Mouse (Mus musculus) kidney, postnatal 0 days (tissue): ENCODE data around the gene Rbm38. TPM values are rescaled to one million over a fixed set of nuclear protein-coding genes. Genes with fewer than 3 reads are reported as not detected.

ENCODE experiments used
- ATAC-seq: fragments of 200-750 bp; cut with Nextera tagmentation; replicated peaks from 2 replicates; pipeline ENCODE4 v1.8.0; 2017; ENCODE audit warnings: low read depth, moderate number of reproducible peaks, moderate TSS enrichment, moderate library complexity; ENCODE audit not compliant: low FRiP score
- DNase-seq: peaks from one replicate; pipeline ENCODE4 v3.0.0-alpha.2; 2016; ENCODE audit warnings: low spot score
- H3K27ac ChIP-seq: fragments of 300-500 bp; sonication (generic); 2 replicates; pipeline ENCODE4 v1.5.1; 2014; ENCODE audit warnings: mild to moderate bottlenecking
- H3K27me3 ChIP-seq: fragments of 300-500 bp; sonication (generic); 2 replicates; pipeline ENCODE4 v1.6.1; 2014; ENCODE audit warnings: low read length, mixed read lengths; ENCODE audit not compliant: insufficient read depth
- H3K36me3 ChIP-seq: fragments of 300-500 bp; sonication (generic); 2 replicates; pipeline ENCODE4 v1.6.1; 2014; ENCODE audit warnings: low read length, mixed read lengths; ENCODE audit not compliant: insufficient read depth
- H3K4me1 ChIP-seq: fragments of 300-500 bp; sonication (generic); replicated peaks from 2 replicates; pipeline ENCODE4 v1.6.1; 2014; ENCODE audit warnings: antibody characterized with exemption, low read length, mixed read lengths; ENCODE audit not compliant: insufficient read depth
- H3K4me2 ChIP-seq: fragments of 300-500 bp; sonication (generic); 2 replicates; pipeline ENCODE4 v1.6.1; 2014; ENCODE audit warnings: mild to moderate bottlenecking, low read length, moderate library complexity, mixed read lengths
- H3K4me3 ChIP-seq: fragments of 300-500 bp; sonication (generic); replicated peaks from 2 replicates; pipeline ENCODE4 v1.5.1; 2014; ENCODE audit warnings: low read depth, low read length
- H3K9ac ChIP-seq: fragments of 300-500 bp; sonication (generic); 2 replicates; pipeline ENCODE4 v1.6.1; 2014; ENCODE audit warnings: low read depth, low read length
- H3K9me3 ChIP-seq: fragments of 300-500 bp; sonication (generic); replicated peaks from 2 replicates; pipeline ENCODE4 v1.6.1; 2016; ENCODE audit warnings: low read length, inconsistent platforms, mixed read lengths
- CTCF ChIP-seq: IDR thresholded peaks from 2 replicates; pipeline ENCODE4 v1.5.1; 2016; ENCODE audit warnings: antibody characterized with exemption, low read depth, mild to moderate bottlenecking, moderate library complexity
- WGBS: fragments of 180-500 bp; shearing (Covaris S2); extraction: QIAGEN DNeasy Blood & Tissue Kit; methylation state at CpG from one replicate; pipeline ENCODE4 v1.1.7; 2014; 5-methylcytosine and 5-hydroxymethylcytosine counted together
- polyA plus RNA-seq: library from polyadenylated mRNA; unstranded; fragments of >200 nt; fragmentation: Nextera tagmentation; extraction: Ambion mirVana; gene quantifications from 2 replicates; pipeline ENCODE4 v1.2.1, GENCODE M21; 2015

The Rbm38 gene
- polyA plus RNA-seq, 1 experiment from 2014 or later = 20.9 TPM

DNA sequence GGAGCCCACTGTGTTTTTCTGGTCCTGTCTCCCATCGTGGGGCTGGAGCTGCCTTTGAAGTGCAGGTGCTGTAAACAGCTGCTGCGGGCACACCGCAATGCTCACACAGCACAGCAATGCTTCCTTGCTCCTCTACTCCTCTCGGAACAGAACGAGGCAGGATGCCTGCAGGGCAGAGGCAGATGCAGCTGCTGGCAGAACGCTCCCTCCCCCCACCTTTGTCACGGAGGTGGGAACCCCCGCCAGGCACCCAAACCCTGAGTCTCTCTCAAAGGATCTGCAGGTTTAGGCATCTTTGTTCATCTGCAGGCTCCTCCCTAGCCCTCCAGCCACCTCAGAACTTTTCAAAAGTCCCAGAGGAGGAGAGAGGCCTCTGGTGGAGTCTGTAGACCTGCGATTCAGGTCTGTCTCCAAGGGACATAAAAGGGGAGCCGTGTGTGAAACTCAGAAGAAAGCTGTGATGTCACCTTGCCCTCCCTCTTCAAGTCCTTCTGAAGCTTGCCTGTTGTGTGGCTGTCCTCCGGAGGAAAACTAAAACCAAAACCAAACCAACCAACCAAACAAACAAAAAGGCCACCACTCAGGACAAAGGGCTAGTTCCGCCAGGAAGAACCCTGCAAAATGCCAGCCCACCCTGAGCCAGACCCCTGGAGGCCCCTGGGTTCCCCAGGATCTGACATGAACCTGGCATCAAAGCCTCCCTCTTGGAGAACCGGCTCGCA, 42.7 kb upstream of the Rbm38 start, which contains the start of gene Spo11:
Gene Spo11 (plus strand): TSS at position 292 of the 722 bp plus-strand sequence.
- no peak for ATAC-seq
- peak within 1 kb of the TSS; percentile 18; the same call in 1 of the 2 replicates for H3K9ac ChIP-seq

DNA sequence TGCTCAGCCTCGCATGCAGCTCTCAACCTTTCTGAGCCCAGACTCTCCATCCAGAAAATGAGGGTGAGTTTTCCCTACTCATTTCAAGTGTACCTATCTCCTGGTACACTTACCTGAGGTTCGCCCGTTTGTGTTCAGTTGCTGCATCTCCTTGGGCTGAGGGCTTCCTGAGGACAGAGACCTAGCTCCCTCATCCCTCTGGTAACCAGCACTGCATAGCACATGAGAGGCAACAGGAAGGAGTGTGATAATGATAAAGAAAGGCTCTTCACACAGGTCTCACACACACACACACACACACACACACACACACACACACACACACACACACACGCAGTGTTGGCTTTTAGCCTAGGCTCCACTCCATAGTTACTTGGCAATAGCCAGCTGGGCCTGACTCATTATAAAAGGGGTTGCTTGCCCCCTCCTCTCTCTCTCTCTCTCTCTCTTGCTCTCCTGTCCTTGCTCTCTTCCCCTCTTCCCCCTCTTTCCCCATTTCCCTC, 42.1 kb upstream of the Rbm38 start:
- H3K4me2 ChIP-seq = no peak overlapping the region
- H3K9ac ChIP-seq = no peak overlapping the region
- H3K27me3 ChIP-seq = no peaks in the 10 kb centered on the region
- 64% methylated on average over 4 of the region's 4 CpGs for WGBS
- H3K27ac ChIP-seq = no peak overlapping the region
- TF ChIP-seq CTCF = no peak
- H3K4me3 ChIP-seq = no peak overlapping the region
- no peak for DNase-seq
- no peaks in the 10 kb centered on the region for H3K36me3 ChIP-seq
- no peaks in the 10 kb centered on the region for H3K9me3 ChIP-seq
- H3K4me1 ChIP-seq = 0 out of 2 replicates have a peak, but pooled peaks cover 6% of the 10 kb centered on the region
- no peak for ATAC-seq

More for the DNA sequence above, 42.7 kb upstream of the Rbm38 start, which contains the start of gene Spo11:
- no peak for DNase-seq
- H3K4me3 ChIP-seq = no peak within 1 kb of the TSS
- H3K9me3 ChIP-seq = no peaks in the 10 kb centered on the region
- TF ChIP-seq CTCF = no peak
- no peaks in the 10 kb centered on the region for H3K27me3 ChIP-seq
- H3K4me2 ChIP-seq = peak within 1 kb of the TSS; percentile 39
- peak within 1 kb of the TSS; percentile 20; the same call in 1 of the 2 replicates for H3K27ac ChIP-seq
- H3K4me1 ChIP-seq = 0 out of 2 replicates have a peak, but pooled peaks cover 6% of the 10 kb centered on the region
- H3K36me3 ChIP-seq = no peaks in the 10 kb centered on the region
- WGBS = 21% methylated on average over 14 of the region's 14 CpGs

DNA sequence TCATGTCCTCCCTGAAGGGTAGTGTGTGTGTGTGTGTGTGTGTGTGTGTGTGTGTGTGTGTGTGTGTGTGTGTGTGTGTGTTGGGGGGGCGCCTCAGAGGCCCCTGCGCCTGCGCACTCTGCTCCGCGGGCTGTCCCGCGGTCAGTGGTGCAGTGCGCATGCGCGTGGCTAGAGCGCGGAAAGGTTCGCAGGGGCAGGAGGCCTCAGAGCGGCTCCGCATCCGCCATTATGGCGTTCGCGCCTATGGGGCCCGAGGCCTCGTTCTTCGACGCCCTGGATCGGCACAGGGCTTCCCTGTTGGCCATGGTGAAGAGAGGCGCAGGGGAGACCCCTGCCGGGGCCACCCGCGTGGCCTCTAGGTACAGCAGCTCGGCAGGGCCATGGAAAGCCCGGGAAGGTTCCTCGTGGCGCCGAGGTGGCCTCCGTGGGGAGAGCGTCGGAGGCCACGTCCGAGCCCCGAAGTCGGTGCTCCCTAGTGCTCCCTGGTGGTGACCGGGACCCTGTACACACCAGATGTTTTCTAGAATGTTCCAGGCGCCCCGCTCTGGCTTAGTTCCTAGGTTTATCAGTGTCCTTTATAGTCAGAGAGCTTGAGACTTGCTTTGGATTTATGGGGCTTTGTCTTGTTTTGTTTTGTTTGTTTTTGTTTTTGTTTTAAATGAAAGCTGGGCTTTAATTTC, 40.5 kb upstream of the Rbm38 start:
- WGBS = 94% methylated on average over 43 of the region's 43 CpGs
- no peak overlapping the region for H3K9ac ChIP-seq
- H3K4me2 ChIP-seq = no peak overlapping the region
- no peaks in the 10 kb centered on the region for H3K36me3 ChIP-seq
- ATAC-seq (no peak), DNase-seq (no peak)
- H3K27me3 ChIP-seq = no peaks in the 10 kb centered on the region
- no peak overlapping the region for H3K27ac ChIP-seq
- no peaks in the 10 kb centered on the region for H3K9me3 ChIP-seq
- 0 out of 2 replicates have a peak, but pooled peaks cover 6% of the 10 kb centered on the region for H3K4me1 ChIP-seq
- no peak for TF ChIP-seq CTCF
- H3K4me3 ChIP-seq = no peak overlapping the region

DNA sequence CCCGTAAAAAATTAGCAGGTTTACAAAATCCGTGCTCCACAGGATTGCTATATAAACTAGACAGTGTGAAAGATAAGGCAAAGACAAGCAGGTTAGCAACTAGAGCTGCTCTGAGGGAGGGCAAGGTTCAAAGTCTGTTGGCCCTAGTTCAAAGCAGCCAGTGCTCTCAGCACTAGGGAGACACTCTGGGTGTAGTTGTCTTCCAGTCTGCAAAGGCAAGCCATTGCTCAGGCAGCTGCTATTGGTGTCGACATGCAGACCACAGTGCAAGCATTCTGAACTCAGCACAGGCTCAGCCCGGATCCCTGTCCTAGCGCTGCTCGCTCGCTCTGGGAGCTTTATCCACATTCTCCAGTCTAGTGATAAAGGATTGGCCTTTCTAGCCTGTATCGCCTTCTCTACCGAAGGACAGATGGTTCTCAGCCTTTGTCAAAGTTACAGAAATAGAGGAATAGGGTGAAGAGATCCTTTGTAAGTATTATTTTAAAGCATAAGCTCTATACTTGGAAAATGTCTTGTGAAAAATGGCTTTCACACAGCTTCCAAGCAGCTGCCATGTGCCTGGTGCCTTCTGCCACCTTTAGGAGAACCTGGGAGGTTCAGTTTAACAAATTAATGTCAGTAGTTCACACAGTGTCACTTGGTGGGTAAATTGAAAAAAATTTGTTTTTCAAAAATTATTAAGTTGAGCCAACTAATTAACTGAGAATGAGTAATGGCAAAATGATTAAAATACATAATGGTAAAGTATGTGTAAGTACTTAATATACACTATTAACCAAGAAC, 37.3 kb upstream of the Rbm38 start:
- Histone ChIP-seq H3K9ac (no peak overlapping the region), H3K4me2 (no peak overlapping the region), H3K4me1 (no peaks in the 10 kb centered on the region), H3K9me3 (no peaks in the 10 kb centered on the region), H3K27ac (no peak overlapping the region), H3K27me3 (no peaks in the 10 kb centered on the region), H3K36me3 (no peaks in the 10 kb centered on the region), H3K4me3 (no peak overlapping the region)
- peak; percentile 58; the same call in 1 of the 2 replicates for TF ChIP-seq CTCF
- peak; percentile 8 for DNase-seq
- 74% methylated on average over 9 of the region's 9 CpGs for WGBS
- peak; percentile 57; the same call in 1 of the 2 replicates for ATAC-seq

DNA sequence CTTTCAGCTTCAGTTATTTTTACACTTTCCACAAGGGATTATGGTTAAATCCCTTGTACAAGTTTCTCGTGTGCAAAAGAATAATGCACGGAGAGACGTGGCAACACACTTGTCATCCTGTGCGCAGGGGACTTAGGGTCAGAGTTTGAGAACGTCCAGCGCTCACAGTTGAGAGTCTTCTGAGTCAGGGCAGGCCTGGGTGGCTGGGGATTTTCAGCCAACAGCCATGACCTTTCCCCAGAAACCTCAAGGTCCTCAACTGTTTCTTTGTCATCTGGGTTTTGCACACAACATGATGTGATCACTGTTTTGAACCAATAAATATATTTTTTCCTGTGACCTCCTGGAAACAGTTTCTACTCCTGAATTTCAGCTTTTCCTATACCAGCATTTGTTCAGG, 30.1 kb upstream of the Rbm38 start:
- Histone ChIP-seq H3K9me3 (no peaks in the 10 kb centered on the region), H3K4me3 (no peak overlapping the region), H3K27me3 (no peaks in the 10 kb centered on the region), H3K9ac (no peak overlapping the region), H3K4me1 (no peaks in the 10 kb centered on the region), H3K36me3 (no peaks in the 10 kb centered on the region), H3K4me2 (no peak overlapping the region), H3K27ac (no peak overlapping the region)
- TF ChIP-seq CTCF = no peak
- DNase-seq (no peak), ATAC-seq (no peak)
- whole genome bisulfite sequencing = 69% methylated on average over 6 of the region's 6 CpGs

DNA sequence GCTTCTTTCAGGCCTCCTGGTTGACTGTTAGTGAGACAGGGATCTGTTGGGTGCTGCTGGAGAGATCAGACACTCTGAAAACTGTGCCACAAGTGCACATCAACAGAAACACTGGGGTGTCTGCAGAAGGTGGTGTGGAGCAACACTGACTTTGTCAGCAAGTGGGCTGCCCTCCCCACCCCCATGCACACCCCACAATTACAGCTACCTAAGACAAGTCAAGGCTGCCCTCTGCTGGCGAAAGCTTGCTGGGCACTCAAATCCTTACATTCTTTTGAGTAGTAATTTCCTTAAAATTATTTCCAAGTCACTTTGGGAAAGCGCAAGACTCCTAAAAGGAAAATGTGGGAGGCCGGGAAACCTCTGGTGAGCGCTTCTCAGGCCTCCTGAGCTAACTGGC, 24.1 kb upstream of the Rbm38 start:
- Histone ChIP-seq H3K27me3 (no peaks in the 10 kb centered on the region), H3K36me3 (no peaks in the 10 kb centered on the region), H3K4me3 (no peak overlapping the region), H3K4me2 (no peak overlapping the region), H3K4me1 (0 out of 2 replicates have a peak, but pooled peaks cover 5% of the 10 kb centered on the region), H3K9me3 (no peaks in the 10 kb centered on the region), H3K27ac (no peak overlapping the region), H3K9ac (no peak overlapping the region)
- 8% methylated on average over 4 of the region's 4 CpGs for WGBS
- peak; percentile 88 for TF ChIP-seq CTCF
- DNase-seq (peak; percentile 82), ATAC-seq (no peak)
